Mouse (Mus musculus) naive thymus-derived CD4-positive, alpha-beta T cell, adult 2 months (primary cell): ENCODE data around the gene Hhipl1.

Experiments
- DNase-seq: peaks from one replicate; pipeline ENCODE4 v3.0.0-alpha.2; 2011; ENCODE audit warnings: low read depth

Hhipl1 gene

DNA sequence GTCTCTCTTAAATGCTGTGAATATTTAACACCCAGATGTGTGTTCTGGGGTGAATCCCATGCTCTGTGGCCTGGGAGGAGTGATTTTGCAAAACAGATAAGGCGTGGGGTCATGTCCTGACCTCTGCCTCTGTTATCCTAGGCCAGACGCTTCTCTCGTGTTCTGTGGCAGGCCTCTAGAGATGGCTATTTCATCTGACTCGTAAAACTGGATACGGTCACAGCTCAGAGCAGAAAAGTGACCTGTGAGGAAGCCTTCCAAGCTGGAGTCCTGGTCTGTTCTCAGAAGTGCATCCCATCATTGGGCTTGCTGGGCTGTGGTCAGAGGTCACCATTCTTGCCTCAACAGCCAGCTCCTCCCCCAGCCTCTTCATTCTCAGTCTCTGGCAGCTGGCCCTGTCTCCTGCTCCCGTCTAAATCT, 6.4 kb downstream of the Hhipl1 start:
- DNase-seq, result no peak

DNA sequence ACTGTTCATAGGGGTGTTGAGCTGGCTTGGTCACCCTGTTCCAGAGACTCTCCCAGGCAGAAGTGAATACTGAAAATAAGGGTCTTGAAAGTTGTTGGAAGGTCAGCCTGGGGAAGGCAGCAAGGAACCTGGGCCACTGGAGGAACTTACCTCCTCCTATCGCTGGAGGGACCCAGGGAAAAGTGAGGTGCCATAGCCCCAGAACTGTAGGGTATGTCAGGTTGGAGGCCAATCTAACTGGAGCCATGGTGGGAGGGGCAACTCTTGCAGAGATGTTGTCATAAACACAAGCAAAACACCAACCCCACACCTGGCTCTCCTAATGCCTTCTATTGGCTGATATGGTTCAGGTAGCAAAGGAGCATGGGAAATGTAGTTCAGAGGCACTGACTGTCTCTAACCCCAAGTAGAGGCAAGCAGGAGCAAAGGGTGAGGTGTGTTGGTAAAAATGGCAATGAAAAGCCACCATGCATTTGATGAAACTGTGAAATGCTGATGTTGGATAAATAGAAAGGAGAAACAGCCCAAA, 7.2 kb downstream of the Hhipl1 start:
- no peak for DNase-seq

DNA sequence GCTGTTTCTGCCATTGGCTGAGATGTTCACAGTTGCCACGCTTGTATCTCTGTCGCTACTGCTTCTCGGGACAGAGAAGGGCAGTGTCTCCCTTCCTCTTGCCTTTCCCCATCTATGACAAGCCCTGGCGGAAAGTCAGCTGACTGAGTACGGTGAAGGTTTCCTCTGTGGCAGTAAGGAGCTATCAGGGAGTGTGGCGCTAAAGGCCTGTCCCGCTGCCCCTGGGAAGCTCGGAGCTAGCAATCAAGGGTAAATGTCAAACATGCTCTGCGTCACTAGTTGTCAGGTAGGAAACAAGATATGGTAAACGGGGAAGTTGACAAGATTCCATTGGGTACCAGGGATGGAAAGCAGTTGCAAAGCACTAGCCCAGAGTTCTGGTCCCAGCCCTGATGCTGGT, 9.7 kb downstream of the Hhipl1 start:
- DNase-seq, result no peak

DNA sequence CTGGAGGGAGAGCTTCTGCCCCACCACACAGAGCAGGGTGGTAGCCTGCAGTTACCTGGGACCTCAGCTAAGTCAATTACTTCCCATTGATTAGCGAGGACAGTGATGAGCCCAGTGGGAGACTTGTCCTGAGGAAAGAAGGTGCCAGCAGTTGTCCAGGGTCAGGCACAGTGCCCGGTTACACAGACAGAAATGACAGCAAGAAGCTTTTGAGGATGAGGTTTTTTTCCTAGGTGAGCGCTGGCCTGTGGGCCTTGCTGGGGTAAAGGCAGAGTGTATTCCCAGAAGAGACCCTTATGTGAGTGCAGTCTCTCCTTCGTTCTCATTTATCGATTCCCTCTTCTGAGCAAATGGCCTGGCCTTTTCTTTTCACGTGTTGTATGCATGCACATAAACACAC, 10.6 kb downstream of the Hhipl1 start:
- no peak for DNase-seq

- no peak for DNase-seq
These were observed 11.2 kb downstream of the Hhipl1 start for GRCm38 (mm10) chr12:108317201-108317738.

DNA sequence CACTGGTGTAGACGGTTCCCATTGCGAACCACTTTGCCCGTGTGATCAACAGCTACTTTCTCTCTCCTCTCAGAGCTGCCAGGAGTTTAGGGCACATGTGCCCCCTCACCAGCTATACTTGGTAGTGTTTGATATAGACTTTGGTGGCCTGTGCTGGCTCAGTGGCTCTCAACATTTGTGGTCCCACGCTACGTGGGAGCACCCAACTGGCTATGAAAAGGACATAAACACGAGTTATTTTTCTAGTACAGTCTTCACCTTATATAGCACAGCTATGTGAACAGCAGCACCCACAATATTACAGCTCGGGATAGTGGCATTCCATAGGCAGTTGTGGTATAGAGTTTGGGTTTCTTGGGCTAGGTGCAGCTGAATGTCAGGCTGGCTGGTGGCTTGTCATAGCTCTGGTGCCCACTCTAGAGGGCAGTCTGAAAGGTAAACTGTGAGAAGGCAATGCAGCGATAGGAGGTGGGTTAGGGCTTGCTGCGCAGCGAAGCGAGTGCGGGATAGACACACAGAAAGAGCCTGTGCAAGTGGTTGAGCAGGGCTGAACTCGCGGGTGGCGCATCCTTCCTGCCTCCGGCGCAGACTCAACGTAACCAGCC, 11.9 kb downstream of the Hhipl1 start:
- no peak for DNase-seq

DNA sequence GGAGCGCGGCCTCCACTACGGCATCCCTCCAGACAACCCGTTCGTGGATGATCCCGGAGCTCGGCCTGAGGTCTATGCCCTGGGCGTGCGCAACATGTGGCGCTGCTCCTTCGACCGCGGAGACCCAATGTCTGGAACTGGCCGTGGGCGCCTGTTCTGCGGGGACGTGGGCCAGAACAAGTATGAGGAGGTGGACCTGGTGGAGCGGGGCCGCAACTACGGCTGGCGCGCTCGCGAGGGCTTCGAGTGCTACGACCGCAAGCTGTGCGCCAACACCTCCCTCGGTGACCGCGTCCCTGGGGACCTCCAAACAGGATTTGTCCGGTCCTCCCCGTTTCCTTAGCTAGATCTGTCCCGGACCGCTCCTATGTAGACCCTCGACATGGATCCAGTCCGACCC, 12.4 kb downstream of the Hhipl1 start:
- DNase-seq, result no peak

- no peak for DNase-seq
These were observed 14.0 kb downstream of the Hhipl1 start for GRCm38 (mm10) chr12:108320096-108320495.

DNA sequence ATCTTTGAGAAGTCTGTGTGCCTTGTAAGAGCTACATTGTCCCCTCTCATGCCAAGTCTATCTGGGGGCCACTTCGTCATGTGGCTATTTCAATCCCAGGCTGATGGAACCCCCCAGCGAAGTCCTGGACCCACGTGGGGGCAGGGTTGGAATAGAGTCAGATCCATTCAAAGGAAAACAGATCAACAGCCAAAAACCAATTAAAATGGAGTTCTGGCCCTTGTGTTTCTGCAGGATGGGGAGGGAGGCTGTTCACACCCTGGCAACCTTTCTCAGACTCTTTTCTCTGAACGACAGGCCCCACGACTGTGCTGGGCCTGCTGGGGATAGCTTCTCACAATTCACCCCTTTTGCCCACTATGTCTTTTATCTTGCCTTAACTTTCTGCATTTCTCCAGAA, 20.3 kb downstream of the Hhipl1 start:
- DNase-seq, result no peak

DNA sequence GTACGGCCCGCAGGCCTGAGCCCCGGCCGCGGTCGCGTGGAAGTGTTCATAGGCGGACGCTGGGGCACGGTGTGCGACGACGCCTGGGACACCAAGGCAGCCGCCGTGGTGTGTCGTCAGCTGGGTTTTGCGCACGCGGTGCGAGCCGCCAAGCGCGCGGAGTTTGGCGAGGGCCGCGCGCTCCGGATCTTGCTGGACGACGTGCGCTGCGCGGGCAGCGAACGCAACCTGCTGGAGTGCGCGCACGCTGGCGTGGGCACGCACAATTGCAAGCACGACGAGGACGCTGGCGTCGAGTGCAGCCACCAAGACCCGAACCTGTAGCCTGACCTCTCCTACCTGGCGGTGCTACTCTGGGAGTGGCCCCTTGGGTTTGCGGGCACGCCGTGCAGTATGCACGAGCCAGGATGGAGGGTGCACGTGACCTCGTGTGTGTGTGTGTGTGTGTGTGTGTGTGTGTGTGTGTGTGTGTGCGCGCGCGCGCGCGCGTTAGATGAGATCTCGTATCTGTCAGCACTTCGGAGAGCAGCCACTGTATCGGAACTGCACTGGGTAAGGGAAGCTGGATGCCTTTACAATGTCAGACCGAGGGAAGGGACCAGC, 21.9 kb downstream of the Hhipl1 start:
- DNase-seq, result no peak

DNA sequence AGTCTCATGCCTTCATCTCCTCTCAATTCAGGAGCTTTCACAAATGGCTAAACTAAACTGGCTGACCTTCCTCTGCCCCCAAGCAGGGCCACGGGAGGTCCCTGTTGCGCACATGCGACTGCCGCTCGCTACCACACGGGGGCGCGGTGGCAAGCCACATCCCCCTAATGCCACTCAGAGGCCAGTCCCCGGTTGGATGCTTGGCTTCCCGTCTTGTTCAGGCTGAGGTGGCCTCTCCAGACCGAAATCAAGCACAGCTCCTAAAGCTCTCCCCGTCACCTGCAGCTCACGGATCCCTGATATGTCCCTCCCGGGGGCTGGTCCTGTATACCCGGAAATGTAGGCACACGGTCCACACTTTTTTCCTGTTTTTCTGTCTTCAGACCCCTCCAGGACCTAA, 27.0 kb downstream of the Hhipl1 start:
- DNase-seq, result peak; percentile 74

DNA sequence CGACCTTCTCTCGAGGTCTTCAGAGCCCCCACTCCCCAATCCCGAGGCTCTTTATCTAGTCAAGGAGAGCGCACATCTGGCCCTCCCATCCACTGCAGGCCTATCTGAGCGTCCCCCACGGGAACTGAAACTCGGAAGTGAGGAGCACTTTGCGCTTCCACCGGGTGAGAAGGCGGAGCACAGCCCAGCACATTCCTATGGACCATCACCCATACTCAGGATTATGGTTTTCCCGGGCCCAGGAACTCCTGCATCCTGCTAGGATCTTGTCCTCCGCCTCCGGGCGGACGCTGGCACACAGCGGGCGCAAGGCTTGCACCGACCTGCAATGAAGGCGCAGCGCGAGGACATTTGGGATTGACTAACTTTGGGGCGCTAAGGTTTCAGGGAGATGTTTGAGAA, 27.4 kb downstream of the Hhipl1 start:
- no peak for DNase-seq

DNA sequence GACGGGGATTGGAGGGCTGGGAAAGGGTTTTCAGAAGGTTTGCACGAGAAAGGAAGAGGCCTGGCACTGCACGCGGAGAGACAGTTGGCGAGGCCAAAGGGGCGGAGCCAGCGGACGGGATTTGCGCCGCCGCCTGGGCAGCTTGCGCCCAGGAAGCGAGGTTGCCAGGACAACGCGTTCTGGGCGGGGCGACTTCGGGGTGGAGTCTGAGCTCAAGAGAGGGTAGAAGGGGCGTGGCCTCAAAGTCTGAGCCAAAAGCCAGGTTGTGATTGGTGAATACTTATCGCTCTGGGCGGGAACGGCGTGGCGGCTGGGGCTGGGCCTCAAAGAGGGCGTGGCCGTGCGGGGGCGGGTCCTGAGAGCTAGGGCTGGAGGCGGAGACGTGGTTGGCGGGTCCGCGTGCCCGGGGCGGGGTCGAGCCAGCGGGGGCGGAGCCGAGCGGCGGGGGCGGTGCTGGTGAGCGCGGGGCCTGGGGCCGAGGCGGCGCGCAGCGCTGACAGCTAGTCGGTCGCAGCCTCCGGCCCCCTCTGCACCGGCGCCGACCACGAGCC, 27.9 kb downstream of the Hhipl1 start, which contains the start of gene Cyp46a1:
TSS of gene Cyp46a1 (plus strand) at position 487 of the 551 bp plus-strand sequence.
- DNase-seq, result peak; percentile 93

- peak; percentile 13 for DNase-seq
These were observed 28.5 kb downstream of the Hhipl1 start for GRCm38 (mm10) chr12:108334529-108334928.

GRCm38 (mm10) chr12:108338572-108339190, 32.6 kb downstream of the Hhipl1 start:
- DNase-seq, result peak; percentile 58

GRCm38 (mm10) chr12:108348151-108348550, 42.1 kb downstream of the Hhipl1 start:
- DNase-seq, result no peak

DNA sequence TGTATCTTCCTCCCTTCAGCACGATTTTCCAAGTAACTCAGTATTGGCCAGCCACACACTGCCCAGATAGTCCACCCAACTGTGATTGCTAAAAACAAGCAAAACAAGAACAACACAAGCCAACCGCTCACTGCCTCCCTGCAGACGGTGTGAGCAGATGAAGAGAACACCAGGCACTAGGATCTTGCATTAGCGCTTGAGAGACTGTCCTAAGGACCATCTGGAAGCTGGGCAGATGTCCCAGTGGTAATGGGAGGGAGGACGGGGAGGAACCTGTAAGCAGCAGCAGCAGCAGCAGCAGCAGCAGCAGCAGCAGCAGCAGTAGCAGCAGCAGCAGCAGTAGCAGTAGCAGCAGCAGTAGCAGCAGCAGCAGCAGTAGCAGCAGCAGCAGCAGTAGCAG, 43.0 kb downstream of the Hhipl1 start:
- DNase-seq, result no peak

GRCm38 (mm10) chr12:108350931-108351330, 44.9 kb downstream of the Hhipl1 start:
- no peak for DNase-seq

DNA sequence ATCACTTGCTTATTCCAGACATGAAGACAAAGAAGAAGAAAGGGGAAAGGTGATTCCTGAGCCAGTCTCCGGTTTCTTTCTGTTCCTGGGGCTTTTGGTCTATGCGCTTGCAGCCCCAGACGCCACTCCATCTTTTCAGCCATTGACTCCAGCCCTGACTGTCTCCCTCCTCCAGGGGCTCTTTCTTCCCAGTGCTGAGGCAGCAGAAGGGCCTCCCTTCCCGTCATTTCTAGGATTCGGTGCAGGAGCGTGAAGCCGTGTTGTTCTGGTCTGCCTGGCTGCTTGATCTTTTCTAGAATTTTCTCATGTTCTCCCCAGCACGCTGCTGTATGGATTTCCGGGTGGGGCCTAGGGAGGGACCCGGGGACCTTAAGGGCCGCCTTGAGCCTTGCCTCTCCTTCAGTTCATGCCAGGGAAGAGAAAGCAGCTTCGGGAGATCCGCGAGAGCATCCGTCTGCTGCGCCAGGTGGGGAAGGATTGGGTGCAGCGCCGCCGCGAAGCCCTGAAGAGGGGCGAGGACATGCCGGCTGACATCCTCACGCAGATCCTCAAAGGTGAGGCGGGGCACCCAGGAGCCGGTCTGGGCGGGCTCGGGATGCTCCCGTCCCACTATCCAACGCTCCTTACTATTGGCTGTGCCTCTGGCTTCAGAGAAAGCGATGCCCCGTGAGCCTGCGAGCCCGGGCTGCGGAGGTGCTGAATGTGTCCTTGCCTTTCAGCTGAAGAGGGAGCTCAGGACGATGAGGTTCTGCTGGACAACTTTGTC, 46.5 kb downstream of the Hhipl1 start:
- no peak for DNase-seq

DNA sequence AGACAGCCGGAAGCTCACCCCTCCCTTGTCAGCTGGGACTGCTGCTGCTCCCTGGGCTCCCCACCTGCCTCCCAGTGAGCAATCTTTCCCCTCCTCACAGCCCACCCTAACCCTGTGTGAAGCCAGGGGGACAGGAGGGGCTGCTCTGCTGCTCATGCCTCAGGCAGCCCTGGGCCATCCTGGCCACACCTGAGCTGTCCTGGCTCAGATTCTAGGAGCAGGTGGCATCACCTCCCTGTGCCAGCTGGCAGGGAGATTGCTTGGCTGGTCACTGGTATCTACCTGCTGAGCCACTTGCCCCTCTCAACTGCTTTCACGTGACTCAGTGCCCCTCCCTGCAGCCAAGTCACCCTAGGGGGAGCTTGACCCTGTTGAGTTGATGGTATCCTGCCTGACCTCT, 48.2 kb downstream of the Hhipl1 start:
- DNase-seq, result no peak

GRCm38 (mm10) chr12:108355271-108355670, 49.2 kb downstream of the Hhipl1 start:
- no peak for DNase-seq

- DNase-seq, result no peak
These were observed 49.9 kb downstream of the Hhipl1 start for GRCm38 (mm10) chr12:108355986-108356385.
